25 mouse cellular contexts compared by ENCODE assay signal in the genomic region with DNA sequence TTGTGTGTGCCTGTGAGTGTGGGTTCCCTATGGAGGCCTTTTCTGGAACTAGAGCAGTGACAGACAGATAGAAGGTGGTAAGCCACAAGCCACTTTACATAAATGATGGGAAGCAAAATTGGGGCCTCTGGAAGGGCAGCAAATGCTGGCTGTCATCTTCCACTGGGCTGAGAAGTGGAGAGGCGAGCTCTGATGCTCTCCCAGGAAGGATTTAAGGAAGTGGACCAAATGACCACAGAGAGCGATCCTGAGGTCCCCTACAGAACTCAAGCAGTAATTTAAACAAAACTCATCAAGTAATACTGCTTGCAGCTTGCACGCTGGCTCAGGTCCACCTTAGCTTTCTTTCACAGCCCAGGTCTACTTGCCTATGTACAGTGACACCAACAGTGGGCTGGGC.
DNase-seq lines count a peak whose midpoint lies in the region; ATAC-seq and TF ChIP-seq lines count a peak whose summit lies in the region.
"Had no signal": no experiment of that assay in that cellular context is flagged by ENCODE, and none has a peak within 500 bp of the region (broad histone marks: within the 10 kb centered on the region; RNA-seq: fewer than 3 reads in every experiment).

No protein-coding gene starts in this region.

- H3K4me1 ChIP-seq in G1E (ENCODE audit: insufficient read depth, low read depth, low read length): peaks cover 13% of the 10 kb centered on the region
- no peaks in the 10 kb centered on the region for H3K4me1 ChIP-seq in hindbrain, embryonic 11.5 days (replicated peaks; ENCODE audit: control insufficient read depth, insufficient read depth, low read length)
- H3K4me1 ChIP-seq: embryonic facial prominence, embryonic 13.5 days had no signal

- no peak overlapping the region for H3K4me3 ChIP-seq in G1E (ENCODE audit: low read depth, low read length)
- H3K4me3 ChIP-seq in hindbrain, embryonic 11.5 days (ENCODE audit: low read depth, low read length): no peak overlapping the region
- H3K4me3 ChIP-seq: embryonic facial prominence, embryonic 13.5 days; embryonic facial prominence, embryonic 15.5 days; erythroblast, embryonic 14.5 days; forebrain, embryonic 10.5 days; forebrain, embryonic 12.5 days had no signal

- H3K9me3 ChIP-seq in G1E (replicated peaks): no peaks in the 10 kb centered on the region
- no peaks in the 10 kb centered on the region for H3K9me3 ChIP-seq in hindbrain, embryonic 11.5 days (ENCODE audit: control insufficient read depth, low read length)
- H3K9me3 ChIP-seq: embryonic facial prominence, embryonic 13.5 days; embryonic facial prominence, embryonic 15.5 days; forebrain, embryonic 10.5 days; forebrain, embryonic 12.5 days had no signal

- no peaks in the 10 kb centered on the region for H3K36me3 ChIP-seq in G1E (replicated peaks)
- H3K36me3 ChIP-seq in hindbrain, embryonic 11.5 days (ENCODE audit: control insufficient read depth, insufficient read depth, low read length): no peaks in the 10 kb centered on the region
- H3K36me3 ChIP-seq: embryonic facial prominence, embryonic 13.5 days; embryonic facial prominence, embryonic 15.5 days; forebrain, embryonic 10.5 days; forebrain, embryonic 12.5 days had no signal

- 0 out of 2 replicates have a peak, but pooled peaks have one; percentile 2 for TF ChIP-seq CTCF in G1E (IDR thresholded peaks at IDR 0.05; ENCODE audit: low read depth, low read length)

- no peak for ATAC-seq in G1E (ENCODE audit: extremely low read depth, insufficient number of reproducible peaks, low FRiP score, poor library complexity, severe bottlenecking)
- peak; percentile 53; the same call in 1 of the 2 replicates for ATAC-seq in granulocyte monocyte progenitor cell, adult 5-6 weeks (replicated peaks; ENCODE audit: poor library complexity, severe bottlenecking)
- ATAC-seq in megakaryocyte progenitor cell, adult 5-6 weeks (replicated peaks; ENCODE audit: poor library complexity): peak; percentile 55
- no peak for ATAC-seq in hindbrain, embryonic 11.5 days (ENCODE audit: low FRiP score)
- ATAC-seq: CD4-positive, CD25-positive, alpha-beta regulatory T cell, adult 4 months; forebrain, embryonic 14.5 days; forebrain, embryonic 16.5 days had no signal

- H3K9ac ChIP-seq in hindbrain, embryonic 11.5 days (ENCODE audit: low read depth, low read length): no peak overlapping the region
- H3K9ac ChIP-seq: embryonic facial prominence, embryonic 13.5 days; embryonic facial prominence, embryonic 15.5 days; forebrain, embryonic 12.5 days had no signal

- no peaks in the 10 kb centered on the region for H3K27me3 ChIP-seq in G1E (ENCODE audit: insufficient read depth, low read length)
- no peaks in the 10 kb centered on the region for H3K27me3 ChIP-seq in hindbrain, embryonic 11.5 days (ENCODE audit: control insufficient read depth, insufficient read depth, low read length)
- H3K27me3 ChIP-seq: CH12.LX; embryonic facial prominence, embryonic 13.5 days; embryonic facial prominence, embryonic 15.5 days; forebrain, embryonic 12.5 days had no signal

- H3K27ac ChIP-seq in hindbrain, embryonic 11.5 days (ENCODE audit: low read depth, low read length): no peak overlapping the region
- H3K27ac ChIP-seq: embryonic facial prominence, embryonic 13.5 days; embryonic facial prominence, embryonic 15.5 days; forebrain, embryonic 10.5 days; forebrain, embryonic 12.5 days had no signal

- WGBS in hindbrain, embryonic 11.5 days: 100% methylated on average over 3 of the region's 3 CpGs

- H3K4me2 ChIP-seq in hindbrain, embryonic 11.5 days (replicated peaks; ENCODE audit: low read depth, low read length): no peak overlapping the region
- H3K4me2 ChIP-seq: embryonic facial prominence, embryonic 13.5 days; embryonic facial prominence, embryonic 15.5 days; forebrain, embryonic 12.5 days had no signal

- no peak for DNase-seq in G1E (ENCODE audit: low spot score)
- no peak for DNase-seq in cerebellum, postnatal 4 days (ENCODE audit: low spot score in 2 of 2)
- no peak for DNase-seq in hindbrain, embryonic 11.5 days (ENCODE audit: low spot score)
- DNase-seq: adrenal gland, adult 2 months; adrenal gland, postnatal 10 days; adrenal gland, postnatal 25 days; B cell, adult 2 months; cerebellum, adult 11 months; cerebellum, adult 18-20 months; cerebellum, adult 8-10 months; cerebellum, adult 9-11 months; cerebellum, postnatal 14 days; cerebellum, postnatal 36 days; embryo, embryonic 11 days had no signal

Comparison
In these comparisons a context has a peak if more than half of its experiments do, and no peak if none do; other contexts are left out.
1. ATAC-seq: peak in granulocyte monocyte progenitor cell, adult 5-6 weeks (single experiment) and megakaryocyte progenitor cell, adult 5-6 weeks (single experiment); none in G1E (single experiment) and hindbrain, embryonic 11.5 days (single experiment).